Mouse (Mus musculus) frontal cortex, postnatal 36 days (tissue): ENCODE data around the gene Cdc26.

ENCODE experiments used
- DNase-seq, 2 experiments: peaks; one replicate each; pipeline ENCODE4 v3.0.0; 2022; ENCODE audit warnings: low spot score in 2 of 2

Cdc26 gene

GRCm38 (mm10) chr4:62398956-62399355, 9.5 kb downstream of the Cdc26 start:
- DNase-seq, result peak in 1 of 2 experiments; percentile 15

GRCm38 (mm10) chr4:62397616-62398365, 10.7 kb downstream of the Cdc26 start:
- no peak for DNase-seq

- no peak for DNase-seq
Observed at GRCm38 (mm10) chr4:62395806-62396205, 12.6 kb downstream of the Cdc26 start.

- no peak for DNase-seq
Observed at GRCm38 (mm10) chr4:62393459-62393858, 15.0 kb downstream of the Cdc26 start.

- no peak for DNase-seq
Observed at GRCm38 (mm10) chr4:62391892-62392291, 16.6 kb downstream of the Cdc26 start.

- DNase-seq, result no peak
Observed at GRCm38 (mm10) chr4:62389592-62390512, 18.6 kb downstream of the Cdc26 start.

- peak in 1 of 2 experiments; percentile 30 for DNase-seq
Observed at GRCm38 (mm10) chr4:62385439-62385838, 23.0 kb downstream of the Cdc26 start.

GRCm38 (mm10) chr4:62384159-62384558, 24.3 kb downstream of the Cdc26 start:
- no peak for DNase-seq

- no peak for DNase-seq
Observed at GRCm38 (mm10) chr4:62383752-62384151, 24.7 kb downstream of the Cdc26 start.

GRCm38 (mm10) chr4:62383207-62383606, 25.2 kb downstream of the Cdc26 start:
- no peak for DNase-seq

GRCm38 (mm10) chr4:62379724-62380381, 28.6 kb downstream of the Cdc26 start:
- DNase-seq, result no peak

- no peak for DNase-seq
Observed at GRCm38 (mm10) chr4:62376123-62376522, 32.3 kb downstream of the Cdc26 start.

GRCm38 (mm10) chr4:62374342-62374741, 34.1 kb downstream of the Cdc26 start:
- no peak for DNase-seq

GRCm38 (mm10) chr4:62373668-62374067, 34.8 kb downstream of the Cdc26 start:
- DNase-seq, result no peak

- no peak for DNase-seq
Observed at GRCm38 (mm10) chr4:62372818-62373520, 35.5 kb downstream of the Cdc26 start.

- DNase-seq, result no peak
Observed at GRCm38 (mm10) chr4:62372410-62372809, 36.0 kb downstream of the Cdc26 start.

GRCm38 (mm10) chr4:62369091-62369490, 39.4 kb downstream of the Cdc26 start:
- no peak for DNase-seq

GRCm38 (mm10) chr4:62367586-62367985, 40.9 kb downstream of the Cdc26 start:
- no peak for DNase-seq

- DNase-seq, result no peak
Observed at GRCm38 (mm10) chr4:62366291-62366690, 42.2 kb downstream of the Cdc26 start.

- no peak for DNase-seq
Observed at GRCm38 (mm10) chr4:62364299-62364698, 44.1 kb downstream of the Cdc26 start.

GRCm38 (mm10) chr4:62362437-62362836, 46.0 kb downstream of the Cdc26 start:
- DNase-seq, result no peak

- DNase-seq, result no peak
Observed at GRCm38 (mm10) chr4:62361997-62362396, 46.4 kb downstream of the Cdc26 start.
